ENCODE assay signal across 16 mouse cellular contexts in the genomic region with DNA sequence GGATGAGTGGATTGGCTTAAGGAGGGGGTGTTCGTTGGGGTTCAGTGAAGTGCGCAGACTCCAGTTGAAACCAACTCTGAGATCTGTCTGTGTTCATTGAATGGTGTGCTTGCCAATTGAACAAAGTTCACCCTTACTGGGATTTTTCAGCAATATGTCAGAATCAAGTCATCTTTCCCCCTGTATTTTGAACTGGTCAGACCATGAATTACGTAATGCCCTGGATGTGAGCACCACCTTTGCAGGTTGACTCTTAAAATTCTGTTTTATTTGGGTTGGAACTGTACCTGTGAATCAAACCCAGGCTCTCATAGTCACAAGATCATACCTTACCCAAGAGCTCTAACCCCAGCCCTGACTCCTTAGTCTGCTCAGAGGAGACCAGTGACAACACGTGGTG.
A peak's percentile ranks its signal among the peaks of the same experiment; 100 is the strongest.
DNase-seq lines count a peak whose midpoint lies in the region; ATAC-seq and TF ChIP-seq lines count a peak whose summit lies in the region.
"Had no signal": no experiment of that assay in that cellular context is flagged by ENCODE, and none has a peak within 500 bp of the region (broad histone marks: within the 10 kb centered on the region; RNA-seq: fewer than 3 reads in every experiment).

No protein-coding gene starts in this region.

- H3K36me3 ChIP-seq in liver, adult 2 months (ENCODE audit: control insufficient read depth, insufficient read depth, low read length), result no peaks in the 10 kb centered on the region
- peaks cover 6% of the 10 kb centered on the region; the same call in 1 of the 2 replicates for H3K36me3 ChIP-seq in liver, embryonic 12.5 days
- no peaks in the 10 kb centered on the region for H3K36me3 ChIP-seq in liver, postnatal 0 days (replicated peaks; ENCODE audit: insufficient read depth, low read length)
- H3K36me3 ChIP-seq: G1E had no signal

- H3K4me2 ChIP-seq in liver, embryonic 12.5 days, result no peak overlapping the region
- no peak overlapping the region for H3K4me2 ChIP-seq in liver, postnatal 0 days (ENCODE audit: low read depth, low read length)

- WGBS in liver, adult 2 months, result 37% methylated on average over 4 of the region's 4 CpGs
- WGBS in liver, embryonic 12.5 days (ENCODE audit: insufficient replicate concordance), result 75% methylated on average over 4 of the region's 4 CpGs
- WGBS in liver, postnatal 0 days (ENCODE audit: insufficient replicate concordance), result 72% methylated on average over 4 of the region's 4 CpGs

- no peak for ATAC-seq in liver, embryonic 12.5 days
- peak; percentile 58 for ATAC-seq in liver, postnatal 0 days
- ATAC-seq: activated CD4-positive, CD25-positive, alpha-beta regulatory T cell, adult 4 months; CD4-positive, CD25-positive, alpha-beta regulatory T cell, adult 4 months; Patski had no signal

- peaks cover 5% of the 10 kb centered on the region; the same call in 1 of the 2 replicates for H3K4me1 ChIP-seq in liver, adult 2 months (ENCODE audit: control insufficient read depth, insufficient read depth, low read length)
- H3K4me1 ChIP-seq in liver, embryonic 12.5 days, result no peaks in the 10 kb centered on the region
- H3K4me1 ChIP-seq in liver, postnatal 0 days (ENCODE audit: insufficient read depth), result no peaks in the 10 kb centered on the region

- no peak overlapping the region for H3K27ac ChIP-seq in liver, adult 2 months (replicated peaks; ENCODE audit: insufficient read depth, low read depth, low read length)
- H3K27ac ChIP-seq in liver, embryonic 12.5 days, result no peak overlapping the region
- no peak overlapping the region for H3K27ac ChIP-seq in liver, postnatal 0 days (ENCODE audit: low read depth)

- DNase-seq in liver, adult 2 months (ENCODE audit: extremely low read depth, low read depth, low spot score), result peak; percentile 94
- no peak for DNase-seq in liver, postnatal 0 days
- DNase-seq in liver, result no peak
- DNase-seq: adrenal gland, adult 8-10 months; adrenal gland, postnatal 25 days; adrenal gland, postnatal 36 days; B cell, adult 2 months; cerebellum, adult 11 months; cerebellum, adult 11-12 months; cerebellum, adult 18-20 months had no signal

- TF ChIP-seq CTCF in liver, adult 2 months (IDR thresholded peaks at IDR 0.05; ENCODE audit: low read depth, low read length), result no peak
- no peak for TF ChIP-seq CTCF in liver, postnatal 0 days (IDR thresholded peaks at IDR 0.05; ENCODE audit: low read depth)

- H3K9ac ChIP-seq in liver, adult 2 months (ENCODE audit: low read depth, low read length), result no peak overlapping the region
- no peak overlapping the region for H3K9ac ChIP-seq in liver, embryonic 12.5 days
- H3K9ac ChIP-seq in liver, postnatal 0 days (replicated peaks), result no peak overlapping the region

- no peak for TF ChIP-seq POLR2A in liver, adult 2 months (IDR thresholded peaks at IDR 0.05; ENCODE audit: extremely low read depth, insufficient read depth, low read length)

- no peaks in the 10 kb centered on the region for H3K27me3 ChIP-seq in liver, adult 2 months (ENCODE audit: control insufficient read depth, insufficient read depth, low read length)
- no peaks in the 10 kb centered on the region for H3K27me3 ChIP-seq in liver, embryonic 12.5 days (replicated peaks)
- H3K27me3 ChIP-seq in liver, postnatal 0 days (ENCODE audit: insufficient read depth, low read length), result no peaks in the 10 kb centered on the region
- H3K27me3 ChIP-seq: CH12.LX had no signal

- no peaks in the 10 kb centered on the region for H3K9me3 ChIP-seq in liver, embryonic 12.5 days (replicated peaks)
- H3K9me3 ChIP-seq in liver, postnatal 0 days (ENCODE audit: low read length), result no peaks in the 10 kb centered on the region

- H3K4me3 ChIP-seq in liver, adult 2 months (ENCODE audit: insufficient read depth, low read depth, low read length), result no peak overlapping the region
- H3K4me3 ChIP-seq in liver, embryonic 12.5 days, result no peak overlapping the region
- no peak overlapping the region for H3K4me3 ChIP-seq in liver, postnatal 0 days (ENCODE audit: low read depth, low read length)

- no peak for TF ChIP-seq EP300 in liver, postnatal 0 days (IDR thresholded peaks at IDR 0.05; ENCODE audit: low read depth)

- H3K79me2 ChIP-seq in liver, adult 2 months (ENCODE audit: control insufficient read depth, insufficient read depth, low read length), result no peaks in the 10 kb centered on the region
